Mouse (Mus musculus): ENCODE results near the gene Fhit. TPM values are rescaled to one million over a fixed set of nuclear protein-coding genes. Genes with fewer than 3 reads are reported as not detected.

The Fhit gene
- polyA plus RNA-seq, 1 experiment from 2014 or later: 7.6 TPM

DNA sequence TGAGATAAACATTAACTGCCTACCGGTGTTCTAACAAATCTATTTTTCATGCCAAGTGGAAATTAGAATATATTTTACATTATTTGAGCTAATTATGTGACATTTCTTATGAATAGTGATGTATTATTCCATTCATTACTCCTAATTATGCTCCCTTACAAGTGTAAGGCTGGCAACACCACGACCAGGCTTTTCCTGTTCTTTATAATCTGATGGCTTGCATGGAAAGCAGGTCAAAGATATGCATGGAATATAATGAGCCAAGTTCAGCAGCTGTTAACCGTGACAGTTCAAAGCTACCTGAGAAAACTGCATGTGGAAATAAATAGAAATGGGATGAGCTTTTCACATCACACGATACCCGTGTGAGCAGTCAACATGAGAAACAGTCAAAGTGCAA lies 746.8 kb downstream of the Fhit start:
- ATAC-seq: peak; percentile 80
- H3K4me3 ChIP-seq (replicated peaks; ENCODE audit: low read length): no peak overlapping the region
- no peaks in the 10 kb centered on the region for H3K27me3 ChIP-seq (replicated peaks; ENCODE audit: control insufficient read depth, insufficient read depth, low read length)
- H3K4me2 ChIP-seq (ENCODE audit: low read length): no peak overlapping the region
- no peaks in the 10 kb centered on the region for H3K9me3 ChIP-seq (ENCODE audit: control insufficient read depth, low read length)
- no peak overlapping the region for H3K9ac ChIP-seq (replicated peaks; ENCODE audit: low read depth, low read length)
- no peaks in the 10 kb centered on the region for H3K4me1 ChIP-seq (replicated peaks; ENCODE audit: control insufficient read depth, insufficient read depth, low read length)
- H3K27ac ChIP-seq (ENCODE audit: low read length): no peak overlapping the region
- H3K36me3 ChIP-seq (ENCODE audit: control insufficient read depth, insufficient read depth): no peaks in the 10 kb centered on the region
- 42% methylated on average over 5 of the region's 5 CpGs for WGBS

DNA sequence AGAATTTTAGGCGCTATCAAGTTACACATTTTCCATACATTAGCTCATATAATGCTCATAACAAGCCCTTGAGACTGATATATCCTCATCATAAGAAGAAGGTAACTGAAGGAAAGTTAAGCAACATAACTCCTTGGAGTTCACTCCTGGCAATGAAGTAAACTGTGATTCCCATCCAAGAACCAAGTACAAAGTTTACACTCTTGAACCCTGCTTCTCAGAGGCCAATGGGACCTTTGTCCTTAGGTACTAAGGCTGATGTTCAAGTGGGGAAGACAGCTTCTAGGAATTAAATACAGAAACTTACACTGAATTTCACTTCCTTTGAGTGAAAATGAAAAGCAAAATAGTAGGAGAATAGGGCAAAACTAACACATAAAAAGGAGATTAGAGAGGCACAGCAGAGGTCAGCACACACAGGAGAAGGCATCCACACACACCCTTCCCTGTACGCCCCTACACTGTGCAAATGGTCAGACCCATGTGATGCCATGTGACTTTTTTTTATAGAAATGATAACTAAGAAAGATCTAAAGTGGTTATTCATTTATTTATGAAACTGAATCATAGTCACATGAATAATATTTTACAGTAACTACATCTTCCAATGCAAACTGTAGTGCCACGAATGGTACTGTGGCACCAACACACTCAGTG lies 752.4 kb downstream of the Fhit start:
- Histone ChIP-seq H3K4me1 (replicated peaks; ENCODE audit: control insufficient read depth, insufficient read depth, low read length) (no peaks in the 10 kb centered on the region), H3K9me3 (ENCODE audit: control insufficient read depth, low read length) (no peaks in the 10 kb centered on the region), H3K4me3 (replicated peaks; ENCODE audit: low read length) (no peak overlapping the region), H3K4me2 (ENCODE audit: low read length) (no peak overlapping the region), H3K27ac (ENCODE audit: low read length) (no peak overlapping the region), H3K27me3 (replicated peaks; ENCODE audit: control insufficient read depth, insufficient read depth, low read length) (no peaks in the 10 kb centered on the region), H3K36me3 (ENCODE audit: control insufficient read depth, insufficient read depth) (no peaks in the 10 kb centered on the region), H3K9ac (replicated peaks; ENCODE audit: low read depth, low read length) (no peak overlapping the region)
- 94% methylated on average over 3 of the region's 3 CpGs for WGBS
- no peak for ATAC-seq

DNA sequence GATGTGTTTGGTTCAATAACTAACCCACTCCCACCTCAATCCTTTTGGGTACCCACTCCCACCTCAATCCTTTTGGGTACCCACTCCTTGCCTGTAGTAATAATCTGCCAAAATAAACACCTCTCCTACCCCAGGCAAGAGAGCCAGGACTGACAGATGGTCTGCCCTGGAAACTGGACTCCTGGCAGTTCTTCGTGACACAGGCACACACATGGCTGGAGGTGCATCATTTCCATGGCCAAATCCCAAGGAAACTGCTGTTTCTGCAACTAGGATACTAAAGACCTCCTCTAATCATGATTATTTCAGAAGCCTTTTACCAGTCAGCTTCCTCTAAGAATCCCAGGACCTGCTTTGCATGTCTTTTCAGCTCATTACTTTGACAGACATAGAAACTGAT lies 756.5 kb downstream of the Fhit start:
- 74% methylated on average over 1 of the region's 1 CpGs for WGBS
- no peak for ATAC-seq
- no peaks in the 10 kb centered on the region for H3K27me3 ChIP-seq (replicated peaks; ENCODE audit: control insufficient read depth, insufficient read depth, low read length)

DNA sequence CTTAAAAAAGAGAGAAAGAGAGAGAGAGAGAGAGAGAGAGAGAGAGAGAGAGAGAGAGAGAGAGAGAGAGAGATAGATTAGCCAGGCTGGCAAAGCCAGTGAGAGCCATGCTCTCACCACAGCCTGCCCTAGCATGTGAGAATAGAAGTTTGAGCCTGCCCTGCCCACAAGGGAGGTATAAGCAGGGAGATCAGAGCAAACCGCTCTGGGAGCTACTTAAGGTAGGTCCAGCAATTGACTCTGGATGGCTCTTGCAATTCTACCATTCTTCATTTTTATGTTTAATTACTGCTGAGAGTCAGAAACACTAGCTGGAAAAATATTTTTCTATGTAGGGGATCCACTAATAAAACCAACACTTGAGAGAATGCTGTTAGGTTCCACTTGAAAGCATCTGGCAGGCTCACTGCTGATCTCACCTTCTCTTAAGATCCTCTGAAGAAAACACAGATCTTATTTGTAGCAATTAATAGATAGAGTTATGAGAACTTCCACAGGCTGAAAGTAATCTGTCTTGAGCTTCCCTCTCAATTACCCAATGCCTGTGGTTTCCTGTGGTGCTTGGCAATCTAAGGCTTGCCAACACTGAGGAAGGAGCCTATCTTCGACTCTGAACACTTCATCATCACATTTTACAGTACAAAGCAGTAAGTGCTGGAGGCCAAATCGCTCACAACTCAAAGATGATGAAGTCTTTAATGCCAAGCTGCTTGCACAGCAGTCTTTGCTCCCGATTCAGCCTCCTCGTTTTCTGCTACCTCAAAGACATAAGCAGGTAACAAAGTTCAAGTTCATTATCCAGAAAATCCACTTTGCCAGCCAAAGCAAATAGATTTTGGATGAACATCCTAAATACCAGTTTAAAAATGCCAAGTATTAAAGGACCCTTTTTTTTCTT lies 793.8 kb downstream of the Fhit start:
- no peaks in the 10 kb centered on the region for H3K27me3 ChIP-seq (replicated peaks; ENCODE audit: control insufficient read depth, insufficient read depth, low read length)
- H3K4me2 ChIP-seq (ENCODE audit: low read length): no peak overlapping the region
- 63% methylated on average over 5 of the region's 5 CpGs for WGBS
- no peaks in the 10 kb centered on the region for H3K4me1 ChIP-seq (replicated peaks; ENCODE audit: control insufficient read depth, insufficient read depth, low read length)
- H3K9me3 ChIP-seq (ENCODE audit: control insufficient read depth, low read length): no peaks in the 10 kb centered on the region
- H3K4me3 ChIP-seq (replicated peaks; ENCODE audit: low read length): no peak overlapping the region
- no peak overlapping the region for H3K27ac ChIP-seq (ENCODE audit: low read length)
- H3K9ac ChIP-seq (replicated peaks; ENCODE audit: low read depth, low read length): no peak overlapping the region
- no peaks in the 10 kb centered on the region for H3K36me3 ChIP-seq (ENCODE audit: control insufficient read depth, insufficient read depth)
- ATAC-seq: no peak

More for the DNA sequence above, 756.5 kb downstream of the Fhit start:
- H3K4me2 ChIP-seq (ENCODE audit: low read length): no peak overlapping the region
- H3K4me1 ChIP-seq (replicated peaks; ENCODE audit: control insufficient read depth, insufficient read depth, low read length): no peaks in the 10 kb centered on the region
- H3K4me3 ChIP-seq (replicated peaks; ENCODE audit: low read length): no peak overlapping the region
- no peaks in the 10 kb centered on the region for H3K36me3 ChIP-seq (ENCODE audit: control insufficient read depth, insufficient read depth)
- no peak overlapping the region for H3K27ac ChIP-seq (ENCODE audit: low read length)
- H3K9me3 ChIP-seq (ENCODE audit: control insufficient read depth, low read length): no peaks in the 10 kb centered on the region
- no peak overlapping the region for H3K9ac ChIP-seq (replicated peaks; ENCODE audit: low read depth, low read length)

DNA sequence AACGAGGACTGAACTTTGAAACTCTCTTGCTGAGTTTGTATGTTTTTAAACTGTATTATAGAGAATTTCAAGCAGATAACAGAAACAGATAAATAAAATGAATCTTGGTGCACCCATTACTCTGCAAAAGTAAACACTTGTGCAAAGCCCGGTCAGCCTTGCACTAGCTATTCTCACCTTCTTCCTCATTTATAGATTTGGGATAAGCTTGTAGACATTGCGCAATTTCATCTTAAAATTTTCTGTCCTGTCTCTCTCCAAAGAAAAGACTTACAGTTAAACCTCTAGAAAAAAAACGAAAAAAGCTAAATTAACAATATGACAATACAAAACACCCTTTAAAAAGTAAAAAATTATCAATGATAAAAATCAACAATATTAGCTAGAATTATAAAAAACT lies 795.0 kb downstream of the Fhit start:
- WGBS: 96% methylated on average over 4 of the region's 4 CpGs
- Histone ChIP-seq H3K9ac (replicated peaks; ENCODE audit: low read depth, low read length) (no peak overlapping the region), H3K27ac (ENCODE audit: low read length) (no peak overlapping the region), H3K36me3 (ENCODE audit: control insufficient read depth, insufficient read depth) (no peaks in the 10 kb centered on the region), H3K27me3 (replicated peaks; ENCODE audit: control insufficient read depth, insufficient read depth, low read length) (no peaks in the 10 kb centered on the region), H3K4me1 (replicated peaks; ENCODE audit: control insufficient read depth, insufficient read depth, low read length) (no peaks in the 10 kb centered on the region), H3K4me3 (replicated peaks; ENCODE audit: low read length) (no peak overlapping the region), H3K9me3 (ENCODE audit: control insufficient read depth, low read length) (no peaks in the 10 kb centered on the region), H3K4me2 (ENCODE audit: low read length) (no peak overlapping the region)
- ATAC-seq: no peak

DNA sequence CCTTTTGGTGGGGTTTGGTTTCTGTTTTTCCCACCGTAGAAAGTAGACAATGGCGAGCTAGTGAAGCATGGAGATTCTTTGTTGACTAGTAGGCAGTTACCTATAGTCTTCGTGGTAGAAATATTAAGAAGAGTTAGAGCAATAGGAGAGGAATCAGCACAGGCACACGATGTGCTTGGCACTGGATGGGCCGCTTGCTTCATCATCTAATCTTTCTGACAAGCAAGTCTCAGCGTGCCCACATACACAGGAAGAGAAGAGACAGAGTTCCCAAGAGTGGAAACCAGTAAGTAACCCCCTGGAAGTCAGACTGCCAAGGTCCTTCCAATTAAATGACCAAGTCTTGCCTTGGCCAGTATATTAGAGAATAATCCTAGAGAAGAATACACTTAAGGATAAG lies 797.6 kb downstream of the Fhit start:
- Histone ChIP-seq H3K27me3 (replicated peaks; ENCODE audit: control insufficient read depth, insufficient read depth, low read length) (no peaks in the 10 kb centered on the region), H3K27ac (ENCODE audit: low read length) (no peak overlapping the region), H3K4me3 (replicated peaks; ENCODE audit: low read length) (no peak overlapping the region), H3K36me3 (ENCODE audit: control insufficient read depth, insufficient read depth) (no peaks in the 10 kb centered on the region), H3K9ac (replicated peaks; ENCODE audit: low read depth, low read length) (no peak overlapping the region), H3K4me1 (replicated peaks; ENCODE audit: control insufficient read depth, insufficient read depth, low read length) (no peaks in the 10 kb centered on the region), H3K9me3 (ENCODE audit: control insufficient read depth, low read length) (no peaks in the 10 kb centered on the region), H3K4me2 (ENCODE audit: low read length) (no peak overlapping the region)
- ATAC-seq: no peak
- 51% methylated on average over 6 of the region's 6 CpGs for WGBS

DNA sequence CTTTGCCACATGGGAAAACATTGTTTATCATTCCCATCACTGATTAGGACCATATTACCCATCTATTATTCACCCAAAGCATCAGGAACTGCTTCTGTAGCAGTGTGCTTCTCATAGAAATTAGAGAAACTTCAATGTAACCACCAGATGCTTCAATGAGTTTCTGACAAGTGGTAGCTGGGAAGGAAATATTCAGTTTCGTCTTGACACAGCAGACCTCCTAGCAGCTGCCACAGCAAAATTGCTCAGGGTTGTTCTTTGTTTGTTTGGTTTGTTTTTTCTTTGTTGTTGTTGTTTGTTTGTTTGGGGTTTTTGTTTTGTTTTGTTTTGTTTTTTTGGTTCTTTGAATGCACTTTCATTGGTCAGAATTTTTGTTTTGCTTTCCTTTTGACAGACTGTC lies 798.5 kb downstream of the Fhit start:
- Histone ChIP-seq H3K4me3 (replicated peaks; ENCODE audit: low read length) (no peak overlapping the region), H3K9me3 (ENCODE audit: control insufficient read depth, low read length) (no peaks in the 10 kb centered on the region), H3K9ac (replicated peaks; ENCODE audit: low read depth, low read length) (no peak overlapping the region), H3K4me2 (ENCODE audit: low read length) (no peak overlapping the region), H3K27ac (ENCODE audit: low read length) (no peak overlapping the region), H3K36me3 (ENCODE audit: control insufficient read depth, insufficient read depth) (no peaks in the 10 kb centered on the region), H3K4me1 (replicated peaks; ENCODE audit: control insufficient read depth, insufficient read depth, low read length) (no peaks in the 10 kb centered on the region), H3K27me3 (replicated peaks; ENCODE audit: control insufficient read depth, insufficient read depth, low read length) (no peaks in the 10 kb centered on the region)
- 79% methylated on average over 1 of the region's 1 CpGs for WGBS
- ATAC-seq: no peak

DNA sequence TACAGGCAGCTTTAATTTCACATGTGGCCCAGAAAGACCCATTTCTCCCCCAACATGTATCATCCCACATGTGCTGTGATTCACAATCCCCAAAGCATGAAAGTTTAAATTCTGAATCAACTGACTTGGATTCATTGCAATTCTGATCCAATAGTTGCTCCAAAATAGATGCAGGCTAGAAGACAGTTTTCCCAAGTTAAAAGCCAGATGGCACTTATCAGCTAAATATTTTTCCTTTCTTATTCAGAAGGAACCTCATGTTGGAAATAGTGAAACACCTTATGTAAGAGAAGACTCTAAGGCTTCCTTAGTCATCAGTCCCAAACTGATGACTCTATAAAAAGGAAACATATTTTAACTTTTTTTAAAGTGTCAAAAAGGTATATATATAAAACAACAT lies 815.9 kb downstream of the Fhit start:
- no peak for ATAC-seq
- H3K9me3 ChIP-seq (ENCODE audit: control insufficient read depth, low read length): no peaks in the 10 kb centered on the region
- H3K27me3 ChIP-seq (replicated peaks; ENCODE audit: control insufficient read depth, insufficient read depth, low read length): no peaks in the 10 kb centered on the region
- H3K9ac ChIP-seq (replicated peaks; ENCODE audit: low read depth, low read length): no peak overlapping the region
- no peak overlapping the region for H3K4me3 ChIP-seq (replicated peaks; ENCODE audit: low read length)
- H3K36me3 ChIP-seq (ENCODE audit: control insufficient read depth, insufficient read depth): no peaks in the 10 kb centered on the region
- H3K27ac ChIP-seq (ENCODE audit: low read length): no peak overlapping the region
- no peak overlapping the region for H3K4me2 ChIP-seq (ENCODE audit: low read length)
- no peaks in the 10 kb centered on the region for H3K4me1 ChIP-seq (replicated peaks; ENCODE audit: control insufficient read depth, insufficient read depth, low read length)

DNA sequence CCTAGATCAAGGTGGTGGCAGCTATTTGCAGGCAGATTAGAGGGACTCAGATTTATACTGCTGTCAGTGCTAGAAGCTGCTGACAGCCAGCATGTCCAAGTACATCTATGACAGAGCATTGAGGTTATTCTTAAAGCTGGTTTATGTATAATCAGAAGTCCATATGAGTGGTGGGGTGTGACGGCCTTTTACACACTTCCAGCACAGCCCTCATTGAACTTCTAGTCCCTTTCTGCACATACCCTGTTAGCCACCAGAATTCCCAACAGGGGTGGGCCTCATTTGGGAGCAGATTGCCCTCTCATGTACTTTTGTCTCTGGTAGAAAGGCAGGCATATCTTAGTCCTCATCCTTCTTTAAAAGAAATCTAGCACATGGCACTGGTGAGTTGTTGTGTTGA lies 817.8 kb downstream of the Fhit start:
- Histone ChIP-seq H3K27ac (ENCODE audit: low read length) (no peak overlapping the region), H3K4me1 (replicated peaks; ENCODE audit: control insufficient read depth, insufficient read depth, low read length) (no peaks in the 10 kb centered on the region), H3K36me3 (ENCODE audit: control insufficient read depth, insufficient read depth) (no peaks in the 10 kb centered on the region), H3K4me2 (ENCODE audit: low read length) (no peak overlapping the region), H3K9ac (replicated peaks; ENCODE audit: low read depth, low read length) (no peak overlapping the region), H3K9me3 (ENCODE audit: control insufficient read depth, low read length) (no peaks in the 10 kb centered on the region), H3K27me3 (replicated peaks; ENCODE audit: control insufficient read depth, insufficient read depth, low read length) (no peaks in the 10 kb centered on the region), H3K4me3 (replicated peaks; ENCODE audit: low read length) (no peak overlapping the region)
- ATAC-seq: no peak
- 74% methylated on average over 1 of the region's 1 CpGs for WGBS

All from forebrain, embryonic 16.5 days (tissue).